Mouse (Mus musculus) urinary bladder, adult 18-20 months (tissue): ENCODE results near the gene C1ql2.

ENCODE experiments used
- DNase-seq, 2 experiments: peaks; one replicate each; pipeline ENCODE4 v3.0.0; 2022; ENCODE audit warnings: low spot score in 2 of 2, mixed read lengths in 2 of 2

C1ql2 gene

GRCm38 (mm10) chr1:120340419-120341171 is at the start of gene C1ql2:
Gene C1ql2 (plus strand): TSS chr1:120340582.
- peak in 1 of 2 experiments; percentile 8 for DNase-seq

DNA sequence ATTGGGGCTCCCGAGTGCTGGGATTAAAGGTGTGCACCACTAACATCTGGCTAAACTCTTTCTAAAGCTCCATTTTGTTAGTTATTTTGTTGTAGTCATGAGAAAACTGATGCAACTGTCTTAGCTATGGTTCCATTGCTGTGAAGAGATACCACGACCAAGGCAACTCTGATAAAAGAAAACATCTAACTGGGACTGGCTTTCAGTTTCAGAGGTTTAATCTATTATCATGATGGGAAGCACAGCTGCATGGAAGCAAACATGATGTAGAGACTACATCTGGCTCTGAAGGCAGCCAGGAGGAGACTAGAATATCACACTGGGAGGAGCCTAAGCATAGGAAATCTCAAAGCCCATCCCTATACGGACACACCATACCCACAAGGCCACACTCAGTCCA is 48.7 kb upstream of the C1ql2 start:
- DNase-seq: no peak

DNA sequence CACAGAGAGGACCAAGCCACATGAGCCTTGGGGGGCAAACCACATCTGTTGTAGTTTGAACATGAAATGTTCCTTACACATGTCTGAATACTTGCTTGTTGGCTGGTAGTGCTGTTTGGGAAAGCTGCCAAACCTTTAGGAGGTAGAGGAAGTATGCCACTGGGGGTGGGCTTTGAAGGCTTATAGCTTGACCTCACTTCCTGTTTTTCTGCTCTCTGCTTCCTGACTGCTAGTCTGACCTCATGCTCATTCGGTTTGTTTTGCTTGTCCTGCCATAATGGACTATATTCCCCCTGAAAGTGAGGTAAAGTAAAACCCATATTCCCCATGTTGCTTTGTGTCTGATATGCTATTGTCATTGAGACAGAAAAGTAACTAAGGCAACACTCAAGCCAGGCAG is 46.6 kb upstream of the C1ql2 start:
- no peak for DNase-seq

GRCm38 (mm10) chr1:120296936-120297335 is 43.4 kb upstream of the C1ql2 start:
- no peak for DNase-seq

GRCm38 (mm10) chr1:120305801-120306200 is 34.6 kb upstream of the C1ql2 start:
- DNase-seq: no peak

GRCm38 (mm10) chr1:120321270-120322021 is 18.9 kb upstream of the C1ql2 start:
- DNase-seq: no peak

GRCm38 (mm10) chr1:120323131-120323561 is 17.2 kb upstream of the C1ql2 start:
- no peak for DNase-seq

- peak; percentile 8 to 10 for DNase-seq
Observed at GRCm38 (mm10) chr1:120327714-120328113, 12.7 kb upstream of the C1ql2 start.

GRCm38 (mm10) chr1:120328212-120328611 is 12.2 kb upstream of the C1ql2 start:
- DNase-seq: no peak

- peak; percentile 10 to 24 for DNase-seq
Observed at GRCm38 (mm10) chr1:120331841-120332240, 8.5 kb upstream of the C1ql2 start.

GRCm38 (mm10) chr1:120337970-120338369 is 2.4 kb upstream of the C1ql2 start:
- DNase-seq: no peak

DNA sequence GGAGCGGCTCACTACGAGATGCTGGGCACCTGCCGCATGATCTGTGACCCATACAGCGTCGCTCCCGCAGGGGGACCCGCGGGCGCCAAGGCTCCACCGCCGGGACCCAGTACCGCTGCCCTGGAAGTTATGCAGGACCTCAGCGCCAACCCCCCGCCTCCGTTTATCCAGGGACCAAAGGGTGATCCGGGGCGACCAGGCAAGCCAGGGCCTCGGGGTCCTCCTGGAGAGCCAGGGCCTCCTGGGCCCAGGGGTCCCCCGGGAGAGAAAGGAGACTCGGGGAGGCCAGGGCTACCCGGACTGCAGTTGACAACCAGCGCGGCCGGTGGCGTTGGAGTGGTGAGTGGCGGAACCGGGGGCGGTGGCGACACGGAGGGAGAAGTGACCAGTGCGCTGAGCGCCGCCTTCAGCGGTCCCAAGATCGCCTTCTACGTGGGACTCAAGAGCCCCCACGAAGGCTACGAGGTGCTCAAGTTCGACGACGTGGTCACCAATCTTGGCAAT is 842 bp downstream of the C1ql2 start:
- no peak for DNase-seq

DNA sequence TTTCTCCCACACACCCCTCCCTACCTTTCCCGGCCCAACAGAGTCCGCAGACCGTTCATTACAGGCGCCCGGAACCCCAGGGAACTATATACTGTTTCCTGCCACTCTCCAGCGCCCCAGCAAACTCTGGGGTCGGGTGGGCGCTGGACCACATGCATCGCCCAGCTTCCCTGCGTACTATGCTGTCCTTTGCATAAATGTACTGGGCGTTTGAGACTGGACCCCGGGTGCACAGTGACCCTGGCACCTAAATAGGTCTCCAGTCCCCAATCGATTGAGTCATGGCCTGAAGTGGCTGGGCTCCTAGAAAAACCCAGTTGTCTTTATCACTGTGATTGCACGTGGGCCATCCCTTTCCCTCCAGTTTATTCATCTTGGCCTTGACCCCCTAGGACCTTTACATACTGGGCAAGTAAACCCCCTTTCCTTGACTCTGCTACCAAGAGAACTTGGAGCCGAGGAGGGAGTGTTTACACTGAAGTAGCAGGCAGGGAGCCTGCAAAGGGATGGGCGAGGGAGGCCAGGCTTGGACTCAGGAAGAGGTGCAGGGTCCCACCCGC is 1.5 kb downstream of the C1ql2 start:
- DNase-seq: no peak

- peak in 1 of 2 experiments; percentile 22 for DNase-seq
Observed at GRCm38 (mm10) chr1:120342371-120342821, 2.0 kb downstream of the C1ql2 start.

DNA sequence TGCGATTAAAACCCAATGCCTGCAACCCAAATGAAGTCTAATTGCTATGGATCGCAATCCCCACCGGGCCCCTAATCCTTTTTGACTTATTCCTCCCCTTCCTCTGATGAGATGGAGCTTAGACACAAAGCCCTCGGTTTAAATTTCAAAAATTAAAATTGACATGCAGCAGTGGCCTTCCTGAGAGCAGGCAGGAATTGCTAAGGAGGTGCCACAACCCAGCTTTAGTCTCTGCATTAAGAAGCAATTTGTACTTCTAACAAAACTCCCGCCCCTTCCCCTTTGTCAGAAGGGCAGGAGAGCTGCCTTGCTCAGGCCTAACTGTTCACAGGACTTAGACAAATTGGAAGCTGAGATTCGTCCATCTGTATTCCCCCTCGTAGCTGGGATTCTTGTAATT is 4.6 kb downstream of the C1ql2 start:
- no peak for DNase-seq

GRCm38 (mm10) chr1:120354387-120354786 is 14.0 kb downstream of the C1ql2 start:
- DNase-seq: no peak

DNA sequence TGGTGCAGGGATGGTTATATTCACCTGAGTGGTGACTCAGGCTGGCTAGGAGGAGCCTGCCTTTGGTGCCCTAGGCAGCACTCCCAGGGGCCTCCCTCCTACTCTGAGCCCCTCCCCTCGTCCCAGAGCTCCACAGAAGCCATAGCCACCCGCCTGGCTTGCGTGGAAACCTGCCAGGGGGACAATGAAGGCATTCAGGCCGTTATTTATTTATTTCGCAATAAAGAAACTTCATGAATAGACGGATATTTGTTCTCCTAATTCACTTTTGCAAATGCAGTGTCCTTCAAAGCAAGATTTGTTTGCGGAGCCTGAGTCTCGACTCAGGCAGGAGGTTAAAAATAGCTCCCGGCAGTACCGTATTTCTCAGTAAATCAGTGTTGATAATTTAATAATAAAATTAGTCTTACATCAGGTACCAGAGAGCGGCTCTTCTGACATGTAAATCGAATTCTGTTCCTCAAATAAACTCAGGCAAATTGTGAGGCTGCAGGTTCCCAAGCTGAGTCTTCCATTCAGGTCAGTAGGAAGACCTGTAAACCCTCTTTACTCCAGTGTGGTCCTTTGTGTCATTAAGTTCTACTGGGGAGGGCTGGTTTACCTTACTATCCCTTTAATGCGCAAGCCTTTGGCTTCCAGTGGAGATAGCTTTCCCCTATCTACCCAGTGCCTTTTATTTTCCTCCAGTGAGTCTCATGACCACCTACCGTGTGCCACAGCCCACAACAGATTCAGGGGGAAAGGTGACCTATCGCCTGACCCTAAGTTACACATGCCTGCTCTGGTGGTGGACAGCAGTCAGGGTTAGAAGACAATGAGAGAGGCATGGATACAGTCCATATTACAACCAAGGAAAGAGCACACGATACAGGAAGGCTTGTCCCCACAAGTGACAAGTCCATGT is 17.2 kb downstream of the C1ql2 start:
- DNase-seq: peak; percentile 6 to 25

DNA sequence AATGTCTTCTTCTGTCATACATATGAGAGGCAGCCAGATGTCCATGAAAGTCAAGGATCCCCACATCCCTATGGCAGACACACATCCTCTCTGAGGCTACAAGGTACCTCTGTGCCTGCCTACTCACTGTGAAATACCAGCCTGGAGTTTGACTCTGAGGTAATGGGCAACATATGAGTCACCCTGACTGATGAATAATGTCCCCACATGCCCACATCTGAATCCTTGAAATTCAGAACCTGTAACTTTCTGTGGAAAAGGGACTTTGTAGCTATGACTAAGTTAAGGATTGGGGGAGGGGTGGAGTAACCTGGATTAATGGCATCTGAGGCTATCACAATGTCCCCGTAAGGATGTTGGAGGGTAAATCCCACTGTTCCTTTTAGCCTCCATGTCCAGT is 23.3 kb downstream of the C1ql2 start:
- no peak for DNase-seq

GRCm38 (mm10) chr1:120368138-120368537 is 27.8 kb downstream of the C1ql2 start:
- DNase-seq: no peak

DNA sequence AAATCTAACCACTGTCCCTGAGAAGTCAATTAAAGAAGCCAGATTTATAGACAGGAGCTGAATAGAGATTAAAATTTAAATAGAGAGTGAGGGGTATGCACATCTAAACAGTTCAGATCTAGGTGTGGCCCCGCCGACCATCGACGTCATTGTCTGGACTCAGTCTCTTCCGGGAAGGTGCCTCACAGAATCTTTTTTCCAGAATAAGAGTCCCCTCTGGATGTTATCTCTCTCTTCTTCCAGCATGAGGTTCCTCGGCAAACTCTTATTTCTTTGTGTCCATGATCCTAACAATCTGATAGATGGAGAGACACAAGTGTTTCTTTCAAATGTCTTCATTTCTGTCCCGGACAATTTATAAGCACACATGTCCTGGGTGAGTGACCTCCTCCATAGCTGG is 33.7 kb downstream of the C1ql2 start:
- DNase-seq: no peak

GRCm38 (mm10) chr1:120374832-120375231 is 34.5 kb downstream of the C1ql2 start:
- no peak for DNase-seq
